Mouse (Mus musculus): ENCODE data around the gene Hspa8.
"Not testable (repeated sequence)": the region's sequence is repeated elsewhere in the genome, so short reads cannot be mapped to it uniquely, and the experiment has no call there.

The Hspa8 gene

GRCm38 (mm10) chr9:40784374-40784967, 16.3 kb upstream of the Hspa8 start:
- no peak for DNase-seq (ENCODE audit: low spot score)

DNA sequence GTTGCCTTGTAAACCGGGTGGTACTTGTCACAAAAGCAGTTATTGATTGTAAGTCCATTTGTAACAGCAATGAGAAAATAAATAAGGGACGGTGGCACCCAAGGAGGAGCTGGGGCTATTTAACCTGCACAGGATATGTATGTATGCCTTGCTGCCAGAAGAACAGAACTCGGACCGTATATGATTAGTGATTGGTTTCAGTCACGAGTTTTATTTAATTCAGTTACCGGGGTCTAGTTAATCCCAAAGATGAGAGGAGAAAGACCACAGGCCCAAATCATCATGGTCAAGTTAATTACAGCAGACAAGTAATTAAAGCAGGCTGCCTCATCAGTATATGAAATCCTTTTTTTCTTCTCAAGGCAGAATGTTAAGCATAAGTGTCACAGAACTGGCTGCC, 15.3 kb upstream of the Hspa8 start:
- DNase-seq (ENCODE audit: low spot score), result no peak

DNA sequence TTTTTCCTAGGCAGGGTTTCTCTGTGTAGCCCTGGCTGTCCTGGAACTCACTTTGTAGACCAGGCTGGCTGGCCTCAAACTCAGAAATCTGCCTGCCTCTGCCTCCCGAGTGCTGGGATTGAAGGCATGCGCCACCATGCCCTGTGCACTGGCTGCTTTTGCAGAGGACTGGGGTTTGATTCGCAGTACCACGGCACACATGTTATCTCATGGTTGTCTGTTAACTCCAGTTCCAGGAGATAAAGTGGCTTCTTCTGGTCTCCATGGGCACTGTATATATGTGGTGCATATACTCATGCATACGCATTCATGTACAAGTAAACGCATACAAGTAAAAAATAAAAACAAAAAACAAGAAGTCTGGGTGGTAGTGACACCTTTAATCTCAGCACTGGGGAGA, 14.0 kb upstream of the Hspa8 start:
- not testable (repeated sequence) for DNase-seq (ENCODE audit: low spot score)

DNA sequence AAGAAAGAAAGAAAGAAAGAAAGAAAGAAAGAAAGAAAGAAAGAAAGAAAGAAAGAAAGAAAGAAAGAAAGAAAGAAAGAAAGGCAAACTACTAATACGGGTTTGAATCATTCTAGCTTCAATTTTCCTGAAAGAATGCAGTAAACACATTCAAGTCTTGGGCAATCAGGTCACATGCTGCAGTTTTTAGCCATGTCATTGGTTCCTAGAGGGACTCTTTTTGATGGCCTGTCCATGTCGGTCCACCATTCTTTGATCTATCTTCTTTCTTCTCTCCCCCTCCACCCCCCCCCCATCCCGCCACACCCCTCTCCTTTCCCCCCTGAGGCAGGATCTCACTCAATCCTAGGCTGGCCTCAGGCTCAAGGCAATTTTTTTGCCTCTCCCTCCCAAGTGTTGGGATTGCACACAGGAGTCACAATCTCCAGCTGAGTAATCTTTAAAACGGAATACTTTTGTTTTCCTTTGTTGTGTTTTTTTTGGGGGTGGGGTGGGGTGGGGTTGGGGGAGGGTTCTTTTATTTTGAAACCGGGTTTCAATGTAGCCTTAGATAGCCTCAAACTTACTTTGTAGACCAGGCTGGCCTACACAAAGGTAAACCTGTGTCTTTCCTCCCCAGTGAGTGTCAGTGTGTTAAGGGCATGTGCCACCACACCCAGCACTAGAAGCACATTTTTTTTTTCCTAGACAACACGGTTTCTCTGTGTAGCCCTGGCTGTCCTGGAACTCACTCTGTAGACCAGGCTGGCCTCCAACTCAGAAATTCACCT, 8.7 kb upstream of the Hspa8 start:
- DNase-seq (ENCODE audit: low spot score), result no peak

DNA sequence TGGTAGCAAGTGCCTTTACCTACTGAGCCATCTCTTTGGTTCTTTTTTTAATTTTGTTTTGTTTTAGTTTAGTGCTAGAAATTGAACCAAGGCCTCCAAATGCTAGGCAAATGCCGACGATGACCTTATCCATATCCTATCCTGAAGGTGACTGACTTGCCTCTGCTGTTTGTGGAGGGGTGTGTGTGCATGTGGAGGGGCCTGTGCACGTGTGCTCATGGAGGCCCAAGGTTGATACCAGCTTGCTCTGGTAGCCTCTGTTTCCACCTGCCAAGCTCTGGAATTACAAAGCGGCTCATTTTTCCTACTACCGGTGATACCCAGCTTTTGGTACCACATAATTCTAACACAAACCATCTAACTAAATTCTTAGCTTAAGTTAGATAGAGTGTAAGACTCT, 7.2 kb upstream of the Hspa8 start:
- DNase-seq (ENCODE audit: low spot score), result no peak

GRCm38 (mm10) chr9:40794251-40794650, 6.5 kb upstream of the Hspa8 start:
- DNase-seq (ENCODE audit: low spot score), result no peak

- DNase-seq (ENCODE audit: low spot score), result no peak
Observed at GRCm38 (mm10) chr9:40794926-40795325, 5.9 kb upstream of the Hspa8 start.

DNA sequence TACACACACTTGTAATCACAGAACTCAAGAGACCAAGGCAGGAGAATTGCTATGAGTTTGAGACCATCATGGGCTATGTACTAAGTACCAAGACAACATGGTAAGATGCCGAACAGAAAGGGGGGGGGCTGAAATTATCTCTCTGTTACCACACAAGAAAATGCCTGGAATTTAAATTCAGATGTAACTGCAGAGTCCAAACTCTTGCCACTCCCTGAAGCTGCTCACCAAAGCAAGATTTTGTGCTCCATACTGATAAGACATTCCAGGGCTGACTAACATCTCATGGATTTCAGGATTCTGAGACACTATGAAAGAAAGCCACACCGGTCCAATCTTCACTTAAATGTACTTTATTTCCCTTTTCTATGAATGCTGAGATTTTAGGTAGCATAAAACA, 5.2 kb upstream of the Hspa8 start:
- no peak for DNase-seq (ENCODE audit: low spot score)

DNA sequence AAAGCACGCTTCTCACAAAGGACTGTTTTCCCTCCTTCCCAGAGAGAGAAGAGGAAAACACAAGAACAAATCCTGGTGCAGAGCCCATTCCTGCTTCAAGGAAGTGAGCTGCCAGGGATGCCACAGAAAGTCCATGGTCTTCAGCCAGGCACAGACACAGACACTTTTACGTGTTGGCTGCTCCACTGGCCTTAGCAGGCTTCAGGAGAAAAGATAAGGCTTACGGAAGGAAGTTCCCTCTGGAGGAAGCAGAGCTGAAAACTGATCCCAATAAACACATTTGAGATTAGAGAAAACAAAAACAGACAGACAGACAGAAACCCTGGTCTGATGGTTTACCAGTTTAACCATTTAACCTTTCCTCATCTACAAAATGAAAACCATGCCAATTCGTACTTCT, 4.7 kb upstream of the Hspa8 start:
- no peak for DNase-seq (ENCODE audit: low spot score)

- no peak for DNase-seq (ENCODE audit: low spot score)
Observed at GRCm38 (mm10) chr9:40798247-40798960, 2.4 kb upstream of the Hspa8 start.

DNA sequence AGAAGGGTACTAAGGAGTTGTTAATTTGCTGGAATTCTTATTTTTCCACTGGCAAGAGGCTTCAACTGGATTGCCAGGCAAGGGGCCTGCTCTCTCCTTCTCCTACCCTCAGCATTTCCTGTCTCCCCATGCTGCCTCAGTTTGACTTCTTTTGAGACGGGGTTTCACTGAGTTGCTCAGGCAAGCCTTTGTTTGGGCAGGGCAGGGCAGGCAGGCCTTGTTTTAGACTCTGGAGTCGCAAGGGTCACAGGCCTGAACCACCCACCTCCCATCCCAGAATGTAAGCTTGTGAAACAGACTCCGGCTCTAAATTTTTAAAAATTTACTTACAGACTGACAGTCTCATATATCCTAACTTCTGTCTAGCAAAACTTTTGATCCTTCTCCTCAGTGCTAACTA, 1.7 kb upstream of the Hspa8 start:
- no peak for DNase-seq (ENCODE audit: low spot score)

GRCm38 (mm10) chr9:40799837-40800501, 815 bp upstream of the Hspa8 start:
- DNase-seq (ENCODE audit: low spot score), result peak; percentile 49

GRCm38 (mm10) chr9:40801614-40802532, 1.1 kb downstream of the Hspa8 start:
- DNase-seq (ENCODE audit: low spot score), result not testable (repeated sequence)

DNA sequence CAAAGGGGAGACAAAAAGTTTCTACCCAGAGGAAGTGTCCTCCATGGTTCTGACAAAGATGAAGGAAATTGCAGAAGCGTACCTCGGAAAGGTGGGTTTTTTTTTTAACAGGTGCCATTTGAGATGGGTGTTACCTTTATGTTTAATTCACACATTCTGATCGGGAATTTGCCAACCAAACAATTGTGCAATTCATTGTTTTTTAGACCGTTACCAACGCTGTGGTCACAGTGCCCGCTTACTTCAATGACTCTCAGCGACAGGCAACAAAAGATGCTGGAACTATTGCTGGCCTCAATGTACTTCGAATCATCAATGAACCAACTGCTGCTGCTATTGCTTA, 1.7 kb downstream of the Hspa8 start:
- not testable (repeated sequence) for DNase-seq (ENCODE audit: low spot score)

DNA sequence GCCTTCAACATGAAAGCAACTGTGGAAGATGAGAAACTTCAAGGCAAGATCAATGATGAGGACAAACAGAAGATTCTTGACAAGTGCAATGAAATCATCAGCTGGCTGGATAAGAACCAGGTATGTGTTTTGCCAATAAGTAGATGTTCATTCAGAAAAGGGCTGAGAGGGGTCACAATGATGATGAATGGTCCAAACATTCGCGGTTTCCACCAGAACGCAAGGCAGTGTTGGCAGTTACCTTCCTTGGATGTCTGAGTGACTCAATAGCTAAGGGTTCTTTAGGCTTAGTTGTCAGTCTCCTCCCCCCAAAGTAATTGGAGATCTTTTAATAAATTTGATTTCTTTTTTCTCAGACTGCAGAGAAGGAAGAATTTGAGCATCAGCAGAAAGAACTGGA, 3.8 kb downstream of the Hspa8 start:
- DNase-seq (ENCODE audit: low spot score), result not testable (repeated sequence)

- DNase-seq (ENCODE audit: low spot score), result no peak
Observed at GRCm38 (mm10) chr9:40805263-40805662, 4.5 kb downstream of the Hspa8 start.

DNA sequence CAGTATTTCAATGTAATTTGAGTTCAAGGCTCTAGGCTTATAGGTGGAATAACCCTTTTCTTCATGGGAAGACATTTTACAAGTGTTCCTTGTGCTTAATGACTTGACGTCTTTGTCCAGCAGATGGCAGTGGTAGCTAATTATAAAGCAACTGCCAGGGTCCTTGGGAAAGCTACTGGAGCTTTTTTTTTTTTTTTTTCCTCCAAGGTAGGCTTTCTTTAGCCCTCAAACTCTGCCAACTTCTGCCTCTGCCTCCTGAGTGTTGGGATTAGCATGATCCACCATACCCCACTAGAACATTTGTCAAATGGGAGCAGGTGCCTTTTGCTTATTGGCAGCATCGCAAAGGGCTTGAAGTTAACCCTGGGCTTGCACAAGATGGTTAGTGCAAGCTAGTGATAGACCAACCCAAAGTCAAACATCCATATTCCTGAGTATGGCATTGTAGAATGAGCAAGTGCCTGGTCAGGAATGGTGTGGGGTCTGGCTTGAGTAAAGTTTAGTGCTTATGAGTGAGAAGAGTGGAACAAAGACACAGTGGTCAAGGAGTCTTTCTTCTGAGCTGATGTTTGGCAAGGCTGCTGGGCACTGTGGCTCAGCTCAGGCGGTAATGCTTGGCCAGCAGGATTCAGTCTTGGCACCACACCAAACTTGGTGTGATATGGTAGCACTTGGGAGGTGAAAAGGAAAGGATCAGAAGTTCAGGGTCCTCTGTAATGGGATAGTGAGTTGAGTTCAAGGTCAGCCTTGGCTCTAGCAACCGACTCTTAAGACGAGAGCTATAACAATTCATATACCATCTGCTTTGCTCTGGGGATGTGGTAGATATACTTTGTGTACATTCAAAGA, 5.9 kb downstream of the Hspa8 start:
- no peak for DNase-seq (ENCODE audit: low spot score)

DNA sequence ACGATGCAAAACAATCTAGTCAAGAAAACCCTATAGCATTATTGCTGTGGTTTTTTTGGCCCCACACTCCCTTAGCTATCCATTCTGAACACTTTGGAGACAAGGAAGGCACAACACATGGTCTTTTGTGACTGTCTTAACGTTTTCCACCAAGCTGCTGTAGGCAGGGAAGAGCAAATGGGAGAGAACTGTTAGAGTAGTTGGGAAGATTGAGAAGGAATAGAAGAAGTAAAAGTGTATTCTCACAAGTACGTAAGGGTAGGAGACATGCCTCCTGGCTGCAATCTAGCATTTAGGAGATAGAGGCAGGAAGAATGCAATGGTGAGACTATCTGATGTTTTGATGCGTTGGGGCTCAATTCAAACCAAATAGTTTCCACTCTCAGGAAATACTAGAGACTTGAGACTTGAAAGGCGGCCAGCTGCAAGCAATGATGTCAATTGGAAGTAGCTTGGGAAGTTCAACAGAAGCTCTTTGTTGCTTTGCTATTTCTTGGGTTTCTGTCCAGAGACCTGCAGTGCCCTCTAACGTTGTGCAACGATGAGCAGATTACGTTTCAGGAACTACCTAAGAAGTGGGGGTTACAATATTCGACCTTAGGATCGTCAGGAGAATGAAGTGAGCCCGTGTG, 6.6 kb downstream of the Hspa8 start:
- DNase-seq (ENCODE audit: low spot score), result no peak

DNA sequence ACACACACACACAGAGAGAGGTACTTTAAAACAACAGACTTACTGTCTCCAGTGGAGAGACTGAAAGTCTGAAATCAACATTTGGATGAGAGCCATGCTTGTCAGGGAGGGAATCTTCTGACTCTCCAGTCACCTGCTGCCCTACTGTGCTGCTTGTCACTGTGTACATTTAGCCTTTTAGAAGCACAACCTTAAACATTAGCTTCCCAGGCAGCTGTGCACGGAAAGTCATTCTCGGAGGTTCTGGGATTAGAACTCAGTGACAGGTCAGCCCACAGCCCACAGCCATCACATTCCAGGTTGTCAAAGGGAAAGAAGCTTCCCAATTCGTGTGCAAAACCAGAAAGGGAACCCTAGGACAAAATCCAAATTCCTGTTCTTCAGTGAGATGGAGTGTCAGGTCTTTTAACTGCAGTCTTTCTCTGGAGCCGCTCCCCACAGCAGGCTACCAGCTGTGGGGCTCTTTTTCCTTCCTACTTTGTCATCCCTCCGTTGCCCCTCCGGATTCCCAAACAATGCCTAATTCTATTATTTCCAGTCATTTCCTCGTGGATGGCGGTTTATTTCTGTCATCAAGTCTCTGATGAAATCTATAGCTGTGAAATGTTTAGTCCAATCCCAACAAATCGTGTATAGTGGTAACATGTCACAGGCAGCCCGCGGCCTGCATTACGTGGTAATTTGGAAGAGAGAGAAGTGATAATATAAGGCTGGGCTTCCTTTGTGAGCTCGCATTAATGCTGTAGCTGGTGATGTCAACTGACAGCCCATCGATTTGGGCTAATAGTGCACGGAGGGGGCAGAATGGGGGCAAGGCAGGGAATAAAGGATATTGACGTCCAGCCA, 7.5 kb downstream of the Hspa8 start:
- DNase-seq (ENCODE audit: low spot score), result no peak

Data from ovary, postnatal 10 days (tissue).